Mouse (Mus musculus) intestine, embryonic 16.5 days (tissue): ENCODE measurements around the gene Fsip1. TPM values are rescaled to one million over a fixed set of nuclear protein-coding genes. Genes with fewer than 3 reads are reported as not detected.

Experiments used
- ATAC-seq: fragments of 200-750 bp; cut with Nextera tagmentation; 2 replicates; pipeline ENCODE4 v1.8.0; 2017; ENCODE audit warnings: moderate TSS enrichment, moderate library complexity
- H3K27ac ChIP-seq: fragments of 300-500 bp; sonication (generic); 2 replicates; pipeline ENCODE4 v1.5.1; 2014; ENCODE audit warnings: mild to moderate bottlenecking, low read length
- H3K27me3 ChIP-seq: fragments of 300-500 bp; sonication (generic); replicated peaks from 2 replicates; pipeline ENCODE4 v1.6.1; 2014; ENCODE audit warnings: low read length, control low read depth, mixed read lengths; ENCODE audit not compliant: control insufficient read depth, insufficient read depth
- H3K36me3 ChIP-seq: fragments of 300-500 bp; sonication (generic); 2 replicates; pipeline ENCODE4 v1.6.1; 2014; ENCODE audit warnings: low read length, control low read depth; ENCODE audit not compliant: control insufficient read depth, insufficient read depth
- H3K4me1 ChIP-seq: fragments of 300-500 bp; sonication (generic); 2 replicates; pipeline ENCODE4 v1.6.1; 2014; ENCODE audit warnings: low read length, control low read depth, mixed read lengths; ENCODE audit not compliant: control insufficient read depth, insufficient read depth
- H3K4me2 ChIP-seq: fragments of 300-500 bp; sonication (generic); 2 replicates; pipeline ENCODE4 v1.6.1; 2014; ENCODE audit warnings: low read depth, low read length, control low read depth
- H3K4me3 ChIP-seq: fragments of 300-500 bp; sonication (generic); 2 replicates; pipeline ENCODE4 v1.5.1; 2014; ENCODE audit warnings: mild to moderate bottlenecking, low read length
- H3K9ac ChIP-seq: fragments of 300-500 bp; sonication (generic); 2 replicates; pipeline ENCODE4 v1.6.1; 2014; ENCODE audit warnings: low read depth, low read length
- H3K9me3 ChIP-seq: fragments of 300-500 bp; sonication (generic); 2 replicates; pipeline ENCODE4 v1.6.1; 2016; ENCODE audit warnings: low read length, control low read depth; ENCODE audit not compliant: control insufficient read depth
- whole genome bisulfite sequencing: fragments of 180-500 bp; shearing (Covaris S2); extraction: QIAGEN DNeasy Blood & Tissue Kit; methylation state at CpG from one replicate; pipeline ENCODE4 v1.1.7; 2014; 5-methylcytosine and 5-hydroxymethylcytosine counted together
- polyA plus RNA-seq: library from polyadenylated mRNA; unstranded; fragments of >200 nt; fragmentation: Nextera tagmentation; extraction: Ambion mirVana; gene quantifications from 2 replicates; pipeline ENCODE4 v1.2.1, GENCODE M21; 2015

The Fsip1 gene
- polyA plus RNA-seq, 1 experiment from 2014 or later: 0.17 TPM

- no peak overlapping the region for H3K4me2 ChIP-seq
- no peaks in the 10 kb centered on the region for H3K36me3 ChIP-seq
- whole genome bisulfite sequencing: 65% methylated on average over 2 of the region's 2 CpGs
- H3K27ac ChIP-seq: no peak overlapping the region
- no peak overlapping the region for H3K4me3 ChIP-seq
- no peak overlapping the region for H3K9ac ChIP-seq
- H3K9me3 ChIP-seq: no peaks in the 10 kb centered on the region
- H3K4me1 ChIP-seq: peaks cover 4% of the 10 kb centered on the region; the same call in 1 of the 2 replicates
- no peaks in the 10 kb centered on the region for H3K27me3 ChIP-seq
- no peak for ATAC-seq
Measured at GRCm38 (mm10) chr2:118202934-118203333, 53.8 kb downstream of the Fsip1 start.

- no peak overlapping the region for H3K9ac ChIP-seq
- H3K36me3 ChIP-seq: no peaks in the 10 kb centered on the region
- no peak overlapping the region for H3K27ac ChIP-seq
- ATAC-seq: no peak
- H3K4me1 ChIP-seq: peaks cover 4% of the 10 kb centered on the region; the same call in 1 of the 2 replicates
- no peak overlapping the region for H3K4me3 ChIP-seq
- no peaks in the 10 kb centered on the region for H3K9me3 ChIP-seq
- H3K27me3 ChIP-seq: no peaks in the 10 kb centered on the region
- H3K4me2 ChIP-seq: no peak overlapping the region
Measured at GRCm38 (mm10) chr2:118201983-118202382, 54.8 kb downstream of the Fsip1 start.

- 6% methylated on average over 5 of the region's 5 CpGs for WGBS
- H3K9me3 ChIP-seq: no peaks in the 10 kb centered on the region
- no peaks in the 10 kb centered on the region for H3K36me3 ChIP-seq
- peaks cover 4% of the 10 kb centered on the region; the same call in 1 of the 2 replicates for H3K4me1 ChIP-seq
- H3K4me2 ChIP-seq: no peak overlapping the region
- peak; percentile 70 for ATAC-seq
- no peaks in the 10 kb centered on the region for H3K27me3 ChIP-seq
- H3K9ac ChIP-seq: no peak overlapping the region
- no peak overlapping the region for H3K27ac ChIP-seq
- no peak overlapping the region for H3K4me3 ChIP-seq
Measured at GRCm38 (mm10) chr2:118199867-118200266, 56.9 kb downstream of the Fsip1 start.

DNA sequence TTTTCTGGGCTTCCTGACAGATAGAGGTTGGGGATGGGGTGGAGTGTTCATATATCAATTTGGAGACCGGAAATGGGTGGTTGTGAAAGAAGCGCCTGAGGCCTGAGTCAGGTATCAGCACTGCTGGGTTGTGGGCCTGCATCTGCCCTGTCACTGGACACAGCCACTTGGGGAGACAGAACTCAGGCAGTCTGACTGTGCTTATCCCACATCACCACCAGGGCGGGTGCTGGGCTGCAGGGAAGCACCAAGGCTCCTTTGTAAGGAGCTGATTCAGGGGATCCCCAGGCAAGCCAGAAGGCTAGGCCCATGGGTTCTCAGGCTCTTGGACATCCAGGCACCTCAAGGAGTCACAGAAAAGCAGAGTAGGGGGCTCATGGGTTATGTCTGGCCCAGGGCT, 59.8 kb downstream of the Fsip1 start:
- Histone ChIP-seq H3K9ac (no peak overlapping the region), H3K36me3 (no peaks in the 10 kb centered on the region), H3K27ac (no peak overlapping the region), H3K4me2 (no peak overlapping the region), H3K4me3 (no peak overlapping the region), H3K27me3 (no peaks in the 10 kb centered on the region), H3K4me1 (no peaks in the 10 kb centered on the region), H3K9me3 (no peaks in the 10 kb centered on the region)
- 89% methylated on average over 3 of the region's 3 CpGs for WGBS
- ATAC-seq: no peak

- H3K4me2 ChIP-seq: no peak overlapping the region
- no peak overlapping the region for H3K27ac ChIP-seq
- no peaks in the 10 kb centered on the region for H3K4me1 ChIP-seq
- no peaks in the 10 kb centered on the region for H3K9me3 ChIP-seq
- no peak for ATAC-seq
- H3K4me3 ChIP-seq: no peak overlapping the region
- no peaks in the 10 kb centered on the region for H3K27me3 ChIP-seq
- no peaks in the 10 kb centered on the region for H3K36me3 ChIP-seq
- no peak overlapping the region for H3K9ac ChIP-seq
- WGBS: 87% methylated on average over 2 of the region's 2 CpGs
Measured at GRCm38 (mm10) chr2:118182136-118182535, 74.6 kb downstream of the Fsip1 start.

DNA sequence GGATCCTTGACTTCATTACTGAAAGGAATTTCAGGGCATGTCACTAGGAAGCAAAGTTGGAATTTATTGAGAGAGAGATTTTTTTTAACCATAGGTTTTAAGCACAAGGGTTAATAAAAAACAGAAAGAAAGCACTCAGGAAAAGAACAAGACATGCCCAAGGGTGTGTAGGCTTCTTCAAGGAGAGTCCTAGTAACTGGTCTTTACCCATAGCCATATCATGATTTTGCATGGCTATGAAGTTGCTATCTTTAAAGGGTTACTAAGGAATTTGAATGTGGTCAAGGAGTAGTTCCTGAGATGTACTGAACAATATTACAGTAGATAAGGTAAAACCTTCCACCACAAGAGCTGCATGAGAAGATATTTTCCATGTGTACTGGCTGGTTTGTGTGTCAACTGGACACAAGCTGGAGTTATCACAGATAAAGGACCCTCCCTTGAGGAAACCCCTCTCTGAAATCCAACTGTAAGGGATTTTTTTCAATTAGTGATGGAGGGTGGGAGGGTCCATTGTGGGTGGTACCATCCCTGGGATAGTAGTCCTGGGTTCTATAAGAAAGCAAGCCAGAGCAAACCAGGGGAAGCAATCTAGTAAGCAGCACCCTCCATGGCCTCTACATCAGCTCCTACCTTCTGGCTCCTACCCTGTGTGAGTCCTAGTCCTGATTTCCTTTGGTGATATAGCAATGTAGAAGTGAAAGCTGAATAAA, 76.7 kb downstream of the Fsip1 start:
- H3K36me3 ChIP-seq: no peaks in the 10 kb centered on the region
- no peak for ATAC-seq
- H3K4me3 ChIP-seq: 0 out of 2 replicates have a peak overlapping the region, but pooled peaks have one; percentile 16
- no peaks in the 10 kb centered on the region for H3K9me3 ChIP-seq
- H3K4me2 ChIP-seq: peak overlapping the region; percentile 45
- no peak overlapping the region for H3K9ac ChIP-seq
- H3K4me1 ChIP-seq: no peaks in the 10 kb centered on the region
- no peak overlapping the region; the same call in 1 of the 2 replicates for H3K27ac ChIP-seq
- no peaks in the 10 kb centered on the region for H3K27me3 ChIP-seq

- Histone ChIP-seq H3K27ac (no peak overlapping the region; the same call in 1 of the 2 replicates), H3K9me3 (no peaks in the 10 kb centered on the region), H3K4me3 (0 out of 2 replicates have a peak overlapping the region, but pooled peaks have one; percentile 16), H3K27me3 (no peaks in the 10 kb centered on the region), H3K4me1 (no peaks in the 10 kb centered on the region), H3K4me2 (peak overlapping the region; percentile 45), H3K9ac (no peak overlapping the region), H3K36me3 (no peaks in the 10 kb centered on the region)
- peak; percentile 58 for ATAC-seq
- WGBS: 7% methylated on average over 6 of the region's 10 CpGs
Measured at GRCm38 (mm10) chr2:118179472-118179871, 77.3 kb downstream of the Fsip1 start.

DNA sequence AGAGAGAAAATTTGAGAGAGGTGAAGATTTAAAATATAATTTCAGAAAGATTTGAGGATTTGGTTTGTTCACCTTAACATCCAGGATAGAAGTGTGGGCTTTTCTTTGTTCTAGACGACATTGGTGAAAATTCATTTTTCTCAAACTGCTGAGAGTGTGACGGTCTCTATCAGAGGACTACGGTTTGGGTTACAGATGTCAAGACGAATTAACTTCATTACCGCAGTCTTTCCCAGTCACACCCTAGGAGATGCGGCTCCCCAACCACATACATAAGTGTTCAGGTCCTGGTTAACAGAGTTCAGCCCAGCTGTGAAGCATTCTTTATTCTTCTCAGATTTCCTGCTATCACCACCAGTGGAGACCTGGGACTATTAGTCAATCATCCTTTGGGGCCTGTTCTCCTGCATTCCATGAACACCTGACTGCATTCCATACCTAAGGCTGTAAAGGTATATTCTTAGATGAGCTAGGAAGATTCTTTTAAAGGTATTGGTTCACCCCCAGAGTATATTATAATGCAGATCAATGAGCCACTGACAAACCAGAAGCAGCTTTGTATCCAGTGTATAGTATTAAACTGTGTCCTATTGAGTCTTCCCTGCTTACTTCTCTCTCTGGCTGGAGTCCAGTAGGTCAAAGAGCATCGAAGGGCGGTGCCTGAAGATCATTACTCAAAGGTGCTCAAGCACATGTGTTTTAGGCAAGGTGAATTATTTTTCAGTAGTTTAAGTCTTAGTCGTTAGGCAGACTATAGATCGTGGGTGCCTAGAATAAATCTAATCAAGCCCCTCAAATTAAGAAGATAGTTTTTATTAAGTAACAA, 82.0 kb downstream of the Fsip1 start:
- WGBS: 79% methylated on average over 10 of the region's 10 CpGs
- Histone ChIP-seq H3K4me3 (no peak overlapping the region), H3K9me3 (no peaks in the 10 kb centered on the region), H3K4me2 (no peak overlapping the region), H3K27me3 (no peaks in the 10 kb centered on the region), H3K9ac (no peak overlapping the region), H3K27ac (no peak overlapping the region), H3K4me1 (no peaks in the 10 kb centered on the region), H3K36me3 (no peaks in the 10 kb centered on the region)
- ATAC-seq: peak; percentile 81

DNA sequence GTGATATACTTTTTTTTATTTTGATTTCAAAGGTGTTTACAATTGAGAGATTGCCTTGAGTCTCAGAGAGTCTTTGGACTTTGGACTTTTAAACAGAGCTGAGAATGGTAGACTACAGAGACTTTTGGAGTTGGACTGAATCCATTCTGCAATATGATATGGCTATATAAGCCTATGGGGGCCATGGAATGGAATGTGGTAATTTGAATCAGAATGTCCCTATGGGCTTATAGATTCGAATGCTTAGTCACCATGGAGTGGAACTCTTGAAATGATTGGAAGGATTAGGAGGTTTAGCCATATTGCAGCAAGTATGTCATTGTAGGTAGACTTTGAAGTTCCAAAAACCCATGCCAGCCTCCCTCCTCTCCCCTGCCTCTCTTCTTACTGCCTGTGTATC, 88.5 kb downstream of the Fsip1 start:
- Histone ChIP-seq H3K4me3 (no peak overlapping the region), H3K9ac (no peak overlapping the region), H3K4me2 (no peak overlapping the region), H3K27me3 (no peaks in the 10 kb centered on the region), H3K4me1 (no peaks in the 10 kb centered on the region), H3K9me3 (no peaks in the 10 kb centered on the region), H3K36me3 (no peaks in the 10 kb centered on the region), H3K27ac (no peak overlapping the region)
- 70% methylated on average over 1 of the region's 1 CpGs for WGBS
- ATAC-seq: no peak
